Mouse (Mus musculus) stomach, postnatal 0 days (tissue): ENCODE measurements at regions not wholly inside any gene's neighbourhood (a gene's known extent, or its start where the extent isn't known, plus 50 kb on each side); places are given as distances from the start of the nearest gene placed in this dataset.
"Not testable (repeated sequence)": the region's sequence is repeated elsewhere in the genome, so short reads cannot be mapped to it uniquely, and the experiment has no call there.

Source experiments
- ATAC-seq: fragments of 200-750 bp; cut with Nextera tagmentation; 2 replicates; pipeline ENCODE4 v1.8.0; 2017; ENCODE audit not compliant: low FRiP score, low TSS enrichment
- DNase-seq: peaks from one replicate; pipeline ENCODE4 v3.0.0-alpha.2; 2016; ENCODE audit warnings: low spot score
- H3K27ac ChIP-seq: fragments of 300-500 bp; sonication (generic); replicated peaks from 2 replicates; pipeline ENCODE4 v1.5.1; 2014; ENCODE audit warnings: mild to moderate bottlenecking, control low read depth
- H3K27me3 ChIP-seq: fragments of 300-500 bp; sonication (generic); 2 replicates; pipeline ENCODE4 v1.6.1; 2014; ENCODE audit warnings: low read length; ENCODE audit not compliant: control insufficient read depth, insufficient read depth
- H3K36me3 ChIP-seq: fragments of 300-500 bp; sonication (generic); 2 replicates; pipeline ENCODE4 v1.6.1; 2014; ENCODE audit warnings: low read length, mixed read lengths; ENCODE audit not compliant: control insufficient read depth, insufficient read depth
- H3K4me1 ChIP-seq: fragments of 300-500 bp; sonication (generic); replicated peaks from 2 replicates; pipeline ENCODE4 v1.6.1; 2014; ENCODE audit warnings: antibody characterized with exemption; ENCODE audit not compliant: control insufficient read depth, insufficient read depth
- H3K4me2 ChIP-seq: fragments of 300-500 bp; sonication (generic); replicated peaks from 2 replicates; pipeline ENCODE4 v1.6.1; 2014; ENCODE audit warnings: low read depth, mild to moderate bottlenecking, control low read depth, moderate library complexity
- H3K4me3 ChIP-seq: fragments of 300-500 bp; sonication (generic); 2 replicates; pipeline ENCODE4 v1.5.1; 2014; ENCODE audit warnings: low read depth, low read length, control low read depth
- H3K9ac ChIP-seq: fragments of 300-500 bp; sonication (generic); 2 replicates; pipeline ENCODE4 v1.6.1; 2014; ENCODE audit warnings: mild to moderate bottlenecking, low read length, control low read depth, mixed read lengths
- H3K9me3 ChIP-seq: fragments of 300-500 bp; sonication (generic); 2 replicates; pipeline ENCODE4 v1.6.1; 2016; ENCODE audit warnings: low read length; ENCODE audit not compliant: control insufficient read depth
- CTCF ChIP-seq: IDR thresholded peaks from 2 replicates; pipeline ENCODE4 v1.5.1; 2016; ENCODE audit warnings: antibody characterized with exemption, low read depth, mild to moderate bottlenecking, moderate library complexity
- EP300 ChIP-seq: optimal IDR thresholded peaks from 2 replicates; pipeline ENCODE3; 2016; ENCODE audit warnings: antibody characterized with exemption
- WGBS: fragments of 180-500 bp; shearing (Covaris S2); extraction: QIAGEN DNeasy Blood & Tissue Kit; methylation state at CpG from one replicate; pipeline ENCODE4 v1.1.7; 2014; 5-methylcytosine and 5-hydroxymethylcytosine counted together

GRCm38 (mm10) chr14:15880146-15880545, 368.9 kb upstream of the Ngly1 start:
- DNase-seq (no peak), ATAC-seq (no peak)
- 79% methylated on average over 3 of the region's 3 CpGs for WGBS
- H3K4me1 ChIP-seq: no peaks in the 10 kb centered on the region
- no peak overlapping the region for H3K4me3 ChIP-seq
- H3K36me3 ChIP-seq: no peaks in the 10 kb centered on the region
- no peaks in the 10 kb centered on the region for H3K27me3 ChIP-seq
- no peak overlapping the region for H3K27ac ChIP-seq
- no peak overlapping the region for H3K4me2 ChIP-seq
- no peak overlapping the region for H3K9ac ChIP-seq
- TF ChIP-seq CTCF (no peak), EP300 (no peak)
- no peaks in the 10 kb centered on the region for H3K9me3 ChIP-seq

- TF ChIP-seq EP300: no peak
- peak; percentile 77 for TF ChIP-seq CTCF
- Histone ChIP-seq H3K4me3 (no peak overlapping the region), H3K4me2 (no peak overlapping the region), H3K9ac (no peak overlapping the region), H3K9me3 (no peaks in the 10 kb centered on the region), H3K27me3 (no peaks in the 10 kb centered on the region), H3K4me1 (no peaks in the 10 kb centered on the region), H3K27ac (no peak overlapping the region), H3K36me3 (no peaks in the 10 kb centered on the region)
- no peak for DNase-seq
- ATAC-seq: no peak
- WGBS: 60% methylated on average over 1 of the region's 1 CpGs
Measured at GRCm38 (mm10) chr14:15881284-15881683, 367.8 kb upstream of the Ngly1 start.

GRCm38 (mm10) chr14:15884641-15885340, 364.3 kb upstream of the Ngly1 start:
- Histone ChIP-seq H3K9me3 (no peaks in the 10 kb centered on the region), H3K36me3 (no peaks in the 10 kb centered on the region), H3K27me3 (no peaks in the 10 kb centered on the region), H3K4me3 (no peak overlapping the region), H3K27ac (no peak overlapping the region), H3K4me2 (no peak overlapping the region), H3K4me1 (no peaks in the 10 kb centered on the region), H3K9ac (no peak overlapping the region)
- WGBS: 24% methylated on average over 2 of the region's 2 CpGs
- DNase-seq (no peak), ATAC-seq (no peak)
- no peak for TF ChIP-seq CTCF
- no peak for TF ChIP-seq EP300

- WGBS: 57% methylated on average over 1 of the region's 1 CpGs
- Histone ChIP-seq H3K36me3 (no peaks in the 10 kb centered on the region), H3K27me3 (no peaks in the 10 kb centered on the region), H3K9me3 (no peaks in the 10 kb centered on the region), H3K9ac (no peak overlapping the region), H3K4me1 (no peaks in the 10 kb centered on the region), H3K4me3 (no peak overlapping the region), H3K4me2 (no peak overlapping the region), H3K27ac (no peak overlapping the region)
- DNase-seq (no peak), ATAC-seq (no peak)
- TF ChIP-seq CTCF (no peak), EP300 (no peak)
Measured at GRCm38 (mm10) chr14:15897098-15897497, 352.0 kb upstream of the Ngly1 start.

- H3K27ac ChIP-seq, H3K9ac ChIP-seq, DNase-seq, H3K36me3 ChIP-seq, H3K4me2 ChIP-seq, H3K9me3 ChIP-seq, H3K4me3 ChIP-seq, ATAC-seq, H3K4me1 ChIP-seq, H3K27me3 ChIP-seq: not testable (repeated sequence)
- 42% methylated on average over 11 of the region's 11 CpGs for WGBS
Measured at GRCm38 (mm10) chr14:15906429-15906828, 342.7 kb upstream of the Ngly1 start.

- H3K27ac ChIP-seq, H3K27me3 ChIP-seq, ATAC-seq, H3K9me3 ChIP-seq, H3K36me3 ChIP-seq, DNase-seq, H3K4me1 ChIP-seq, H3K4me3 ChIP-seq, H3K9ac ChIP-seq, H3K4me2 ChIP-seq: not testable (repeated sequence)
- 57% methylated on average over 4 of the region's 4 CpGs for WGBS
Measured at GRCm38 (mm10) chr14:15913206-15913605, 335.9 kb upstream of the Ngly1 start.
